Mouse (Mus musculus) mouse embryonic stem cell (cell line): ENCODE measurements around the gene Ttc34.

Source experiments
- in situ Hi-C, 2 experiments: fragments of 300-500 bp; cut with MboI; formaldehyde crosslinking; loops; 1 replicate in 1 of 2; 3 replicates in 1 of 2; pipeline ENCODE4 v1.14.3; 2019 to 2020; ENCODE audit warnings: low sequenced_read_pairs in 2 of 2, low pct_unique_long_range_greater_than_20kb in 1 of 2, mixed read lengths in 1 of 2; ENCODE audit not compliant: unreplicated experiment in 1 of 2

The Ttc34 gene

DNA sequence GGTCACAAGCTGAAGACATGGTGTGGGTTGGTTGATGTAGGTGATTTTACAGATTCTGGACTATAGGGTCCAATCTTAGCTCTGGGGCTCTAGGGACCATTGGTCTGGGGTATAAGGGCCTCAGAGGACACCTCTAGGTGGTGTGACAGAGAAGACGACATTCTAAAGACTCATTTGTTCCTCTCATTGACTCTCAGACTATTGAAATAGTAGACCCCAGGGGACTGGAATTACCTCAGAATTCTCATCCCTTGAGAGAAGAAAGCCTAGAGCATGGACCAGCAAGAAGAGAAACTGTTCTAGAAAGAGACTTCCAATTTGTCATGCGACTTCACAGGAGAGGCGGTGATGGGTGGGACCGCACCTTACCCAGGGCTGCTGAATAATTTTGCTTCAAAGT, 77.0 kb downstream of the Ttc34 start:
- in situ Hi-C loops: no loop called here

- in situ Hi-C loops: no loop called here
These were observed 77.4 kb downstream of the Ttc34 start for GRCm38 (mm10) chr4:154914707-154915106.

DNA sequence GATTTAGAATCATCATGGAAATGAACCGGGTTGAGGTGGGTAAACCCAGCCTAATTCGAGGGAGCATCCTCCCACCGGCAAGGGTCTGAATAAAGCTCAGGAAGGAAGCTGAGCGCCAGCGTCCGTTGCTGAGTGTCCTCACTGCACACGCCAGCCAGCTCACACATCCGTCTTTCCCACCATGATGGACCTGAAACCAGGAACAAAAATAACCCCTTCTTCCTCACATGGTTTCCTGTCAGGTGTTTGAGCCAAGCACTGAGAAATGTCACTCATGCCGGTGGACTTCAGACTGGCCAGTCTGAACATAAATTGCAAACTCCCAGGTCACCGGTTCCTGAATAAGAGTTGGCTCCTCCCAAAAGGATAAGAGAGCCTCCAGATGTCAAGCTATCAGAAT, 78.0 kb downstream of the Ttc34 start:
- in situ Hi-C loops: no loop called here

GRCm38 (mm10) chr4:154916662-154917061, 79.4 kb downstream of the Ttc34 start:
- in situ Hi-C loops: no loop called here
